Mouse (Mus musculus): ENCODE data around the gene Tmem138.

GRCm38 (mm10) chr19:10539454-10539853 is 37.7 kb downstream of the Tmem138 start:
- TF ChIP-seq CTCF (IDR thresholded peaks at IDR 0.05; ENCODE audit: control insufficient read depth, insufficient read depth, low read length) (no peak), POLR2A (IDR thresholded peaks at IDR 0.05; ENCODE audit: borderline replicate concordance, control insufficient read depth, low read depth, low read length) (no peak)
